Mouse (Mus musculus) limb, embryonic 10.5 days (tissue): ENCODE results near the gene Wnt7a. TPM values are rescaled to one million over a fixed set of nuclear protein-coding genes. Genes with fewer than 3 reads are reported as not detected.

Source experiments
- DNase-seq: peaks from one replicate; pipeline ENCODE4 v3.0.0-alpha.2; 2017; ENCODE audit warnings: low spot score
- H3K27ac ChIP-seq: fragments of 300-500 bp; sonication (generic); 2 replicates; pipeline ENCODE4 v1.5.1; 2016; ENCODE audit warnings: mild to moderate bottlenecking
- H3K27me3 ChIP-seq: fragments of 300-500 bp; sonication (generic); 2 replicates; pipeline ENCODE4 v1.6.1; 2016; ENCODE audit warnings: low read depth, mild to moderate bottlenecking; ENCODE audit not compliant: poor library complexity, severe bottlenecking
- H3K36me3 ChIP-seq: fragments of 300-500 bp; sonication (generic); 2 replicates; pipeline ENCODE4 v1.6.1; 2016; ENCODE audit warnings: mild to moderate bottlenecking, moderate library complexity
- H3K4me1 ChIP-seq: fragments of 300-500 bp; sonication (generic); 2 replicates; pipeline ENCODE4 v1.6.1; 2016
- H3K4me3 ChIP-seq: fragments of 300-500 bp; sonication (generic); 2 replicates; pipeline ENCODE4 v1.5.1; 2016; ENCODE audit warnings: mild to moderate bottlenecking, moderate library complexity
- H3K9me3 ChIP-seq: fragments of 300-500 bp; sonication (generic); replicated peaks from 2 replicates; pipeline ENCODE4 v1.6.1; 2016; ENCODE audit warnings: mild to moderate bottlenecking
- WGBS: fragments of 180-500 bp; shearing (Covaris S2); methylation state at CpG from one replicate; pipeline ENCODE4 v1.1.7; 2016; 5-methylcytosine and 5-hydroxymethylcytosine counted together
- polyA plus RNA-seq: library from polyadenylated mRNA; unstranded; fragments of >200 nt; fragmentation: Nextera tagmentation; extraction: Ambion mirVana; gene quantifications from 2 replicates; pipeline ENCODE4 v1.2.1, GENCODE M21; 2016

The Wnt7a gene
- polyA plus RNA-seq, result 5.0 and 8.4 TPM in 2 replicates

DNA sequence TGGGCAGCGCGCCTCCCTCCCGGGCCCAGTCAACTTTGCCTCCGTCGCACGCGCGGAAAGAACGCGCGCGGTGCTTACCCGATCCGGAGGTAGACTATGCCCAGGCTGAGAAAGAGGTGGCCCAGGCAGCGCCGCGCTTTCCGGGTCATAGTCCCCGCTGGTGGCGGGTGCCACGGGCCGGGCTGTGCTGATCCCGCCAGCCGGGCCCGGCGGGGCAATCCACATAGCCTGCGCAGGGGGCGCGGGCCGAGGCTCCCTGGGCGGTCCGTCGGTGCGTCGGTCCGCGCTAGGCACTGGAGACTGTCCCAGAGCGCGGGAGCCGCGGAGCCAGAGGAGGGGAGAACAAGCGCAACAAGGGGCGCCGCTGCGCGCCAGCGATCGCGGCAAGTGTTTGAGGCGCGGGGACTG is at the start of gene Wnt7a:
Gene Wnt7a, minus strand, starts transcription at position 403 of the 408 bp plus-strand sequence.
- Histone ChIP-seq H3K9me3 (no peaks in the 10 kb centered on the region), H3K27me3 (peaks cover 98% of the 10 kb centered on the region), H3K4me3 (peak within 1 kb of the TSS; percentile 58), H3K4me1 (peaks cover 27% of the 10 kb centered on the region), H3K36me3 (no peaks in the 10 kb centered on the region), H3K27ac (peak within 1 kb of the TSS; percentile 42; the same call in 1 of the 2 replicates)
- under 1% methylated on average over 51 of the region's 51 CpGs for WGBS
- DNase-seq, result peak; percentile 50

DNA sequence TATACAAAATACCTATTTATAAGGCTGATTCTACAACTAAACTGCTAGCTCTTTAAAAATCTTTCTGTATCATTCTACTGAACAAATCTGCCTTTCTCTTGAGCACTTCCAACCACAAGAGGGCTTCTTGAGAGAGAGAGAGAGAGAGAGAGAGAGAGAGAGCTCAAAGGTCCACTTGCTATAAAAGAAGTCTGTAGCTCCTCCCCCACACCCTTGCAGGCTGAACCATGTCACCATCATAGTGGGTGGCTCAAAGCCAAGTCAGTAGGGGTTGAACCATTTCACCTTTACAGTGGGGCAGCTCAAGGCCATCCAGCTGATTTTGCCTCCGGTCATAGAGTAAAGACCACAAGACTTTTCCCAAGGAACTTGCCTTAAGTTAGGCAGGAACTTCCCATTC is 48.3 kb upstream of the Wnt7a start:
- 97% methylated on average over 1 of the region's 1 CpGs for WGBS
- H3K4me1 ChIP-seq, result no peaks in the 10 kb centered on the region
- H3K36me3 ChIP-seq, result peaks cover 20% of the 10 kb centered on the region
- no peak overlapping the region for H3K4me3 ChIP-seq
- H3K27me3 ChIP-seq, result no peaks in the 10 kb centered on the region
- no peak for DNase-seq
- no peak overlapping the region for H3K27ac ChIP-seq
- no peaks in the 10 kb centered on the region for H3K9me3 ChIP-seq

DNA sequence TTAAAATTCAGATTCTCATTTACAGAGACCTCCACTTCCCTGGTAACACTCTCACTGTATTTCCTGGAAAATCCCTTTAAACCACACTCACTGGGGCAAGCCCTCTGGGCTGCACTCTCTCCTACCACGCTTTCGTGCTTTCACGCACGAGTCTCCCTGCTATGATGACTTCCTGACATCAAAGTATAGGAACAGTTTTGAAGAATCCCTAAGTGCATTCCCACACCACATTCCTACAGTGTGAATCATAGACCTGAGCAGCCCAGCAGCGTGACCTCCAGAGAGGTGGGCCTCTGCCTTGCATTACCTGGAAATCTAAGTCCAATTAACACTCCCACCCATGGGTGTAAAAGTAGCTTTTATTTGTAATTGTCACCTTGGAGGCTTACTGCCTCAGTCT is 43.4 kb upstream of the Wnt7a start:
- no peaks in the 10 kb centered on the region for H3K9me3 ChIP-seq
- no peak for DNase-seq
- no peaks in the 10 kb centered on the region for H3K27me3 ChIP-seq
- H3K4me1 ChIP-seq, result no peaks in the 10 kb centered on the region
- 50% methylated on average over 5 of the region's 5 CpGs for WGBS
- no peaks in the 10 kb centered on the region for H3K36me3 ChIP-seq
- H3K27ac ChIP-seq, result no peak overlapping the region
- H3K4me3 ChIP-seq, result no peak overlapping the region

DNA sequence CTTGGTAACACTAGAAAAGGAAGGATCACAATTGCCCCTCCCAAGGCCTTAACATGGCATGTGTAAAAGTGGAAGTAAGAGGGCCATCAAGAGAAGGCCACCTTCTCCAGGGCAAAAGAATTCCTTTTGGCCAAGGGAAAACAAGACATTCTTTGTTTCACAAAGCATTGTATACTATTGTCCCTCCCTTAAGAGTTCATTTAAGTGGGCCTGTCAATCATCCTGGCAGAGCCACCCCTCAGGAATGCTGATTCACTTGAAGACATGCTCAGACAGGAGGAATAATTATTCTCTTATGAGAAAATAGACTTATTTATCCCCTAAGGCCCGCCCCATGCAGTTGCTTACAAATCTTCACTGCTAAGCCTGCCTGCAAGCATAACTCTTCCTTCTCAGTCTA is 40.9 kb upstream of the Wnt7a start:
- Histone ChIP-seq H3K27me3 (no peaks in the 10 kb centered on the region), H3K27ac (no peak overlapping the region), H3K9me3 (no peaks in the 10 kb centered on the region), H3K36me3 (no peaks in the 10 kb centered on the region), H3K4me3 (no peak overlapping the region), H3K4me1 (no peaks in the 10 kb centered on the region)
- 66% methylated on average over 1 of the region's 1 CpGs for WGBS
- DNase-seq, result no peak

DNA sequence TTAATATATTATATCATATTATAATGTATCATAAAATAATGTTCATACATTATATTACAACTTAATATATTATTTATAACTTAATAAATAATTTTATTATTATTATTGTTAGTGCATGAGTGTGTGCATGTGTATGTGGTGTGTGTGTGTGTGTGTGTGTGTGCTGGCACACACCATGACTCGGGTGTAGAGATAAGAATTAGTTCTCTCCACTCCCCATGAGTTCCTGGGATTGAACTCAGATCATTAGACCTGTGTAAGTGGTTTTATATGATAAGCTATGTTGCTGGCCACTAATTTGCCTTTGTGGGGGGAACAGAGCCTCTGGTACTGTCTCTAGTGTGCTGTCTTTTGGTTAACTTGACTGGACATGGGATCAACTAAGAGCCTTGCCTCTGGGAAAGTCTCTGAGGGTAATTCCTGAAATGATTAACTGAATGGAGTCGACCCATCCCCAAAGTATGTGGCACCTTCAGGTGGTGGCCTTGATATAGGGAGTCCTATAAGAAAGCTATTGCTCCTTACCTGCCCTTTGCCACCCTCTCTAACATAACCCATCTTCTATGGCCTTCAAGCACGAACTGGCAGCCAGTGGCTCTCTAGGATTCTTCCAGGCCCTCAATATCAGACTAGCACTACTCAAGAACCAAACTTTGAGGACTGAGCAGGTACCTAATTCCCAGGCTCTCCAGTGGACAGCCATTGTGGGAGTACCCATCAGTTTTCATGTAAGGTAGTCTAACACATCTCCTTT is 38.5 kb upstream of the Wnt7a start:
- H3K27ac ChIP-seq, result no peak overlapping the region
- no peaks in the 10 kb centered on the region for H3K4me1 ChIP-seq
- H3K9me3 ChIP-seq, result no peaks in the 10 kb centered on the region
- DNase-seq, result no peak
- 67% methylated on average over 3 of the region's 3 CpGs for WGBS
- H3K36me3 ChIP-seq, result no peaks in the 10 kb centered on the region
- no peaks in the 10 kb centered on the region for H3K27me3 ChIP-seq
- H3K4me3 ChIP-seq, result no peak overlapping the region

DNA sequence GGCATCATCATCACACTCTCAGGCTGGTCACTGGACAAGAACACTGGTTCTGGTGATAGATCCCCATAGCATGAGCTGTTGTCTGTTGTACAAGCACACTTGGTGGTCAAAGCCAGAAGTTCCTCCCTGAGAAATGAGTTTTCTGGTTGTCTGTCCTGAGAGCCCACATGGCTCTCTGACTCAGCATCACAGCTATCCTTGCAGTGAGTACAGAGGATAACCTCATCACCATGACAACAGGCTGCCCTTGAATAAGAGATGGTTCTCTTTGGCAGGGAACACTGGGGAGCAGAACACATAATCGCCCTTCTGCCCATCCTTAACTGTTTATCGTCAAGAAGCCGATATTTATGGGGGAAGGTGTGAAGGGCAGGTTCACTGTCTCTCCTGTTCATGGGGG is 34.2 kb upstream of the Wnt7a start:
- Histone ChIP-seq H3K27me3 (no peaks in the 10 kb centered on the region), H3K36me3 (no peaks in the 10 kb centered on the region), H3K4me3 (no peak overlapping the region), H3K9me3 (no peaks in the 10 kb centered on the region), H3K4me1 (peaks cover 8% of the 10 kb centered on the region), H3K27ac (no peak overlapping the region)
- DNase-seq, result no peak
- WGBS, result 75% methylated on average over 3 of the region's 3 CpGs

DNA sequence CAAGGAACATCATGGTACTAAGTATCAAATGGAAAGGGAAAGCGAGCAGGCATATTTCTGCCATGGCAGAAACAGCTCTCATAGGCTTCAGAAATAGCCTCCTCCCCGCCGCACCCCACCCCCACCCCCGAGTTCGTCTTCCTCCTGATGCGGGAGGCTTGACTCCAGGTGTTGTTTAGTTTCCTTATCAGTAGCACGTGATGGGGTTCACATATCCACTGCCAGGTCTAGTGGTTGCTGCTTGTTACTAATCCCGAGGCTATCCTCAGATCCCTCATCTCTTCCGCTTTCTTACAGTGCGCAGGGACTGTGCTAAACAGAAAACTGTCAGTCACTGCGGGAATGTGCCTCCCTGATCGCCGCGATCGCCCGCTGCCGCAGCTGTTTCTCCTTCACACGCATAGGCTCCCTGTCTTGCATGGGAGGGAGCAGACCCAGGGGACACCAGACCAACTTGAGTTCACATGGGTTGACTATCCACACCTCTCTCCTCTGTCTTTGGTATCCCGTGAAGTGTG is 30.0 kb upstream of the Wnt7a start:
- H3K4me3 ChIP-seq, result peak overlapping the region; percentile 71
- no peaks in the 10 kb centered on the region for H3K36me3 ChIP-seq
- peak overlapping the region; percentile 80 for H3K27ac ChIP-seq
- H3K27me3 ChIP-seq, result peaks cover 17% of the 10 kb centered on the region; the same call in 1 of the 2 replicates
- DNase-seq, result no peak
- WGBS, result 5% methylated on average over 19 of the region's 19 CpGs
- peaks cover 8% of the 10 kb centered on the region for H3K4me1 ChIP-seq
- H3K9me3 ChIP-seq, result no peaks in the 10 kb centered on the region

DNA sequence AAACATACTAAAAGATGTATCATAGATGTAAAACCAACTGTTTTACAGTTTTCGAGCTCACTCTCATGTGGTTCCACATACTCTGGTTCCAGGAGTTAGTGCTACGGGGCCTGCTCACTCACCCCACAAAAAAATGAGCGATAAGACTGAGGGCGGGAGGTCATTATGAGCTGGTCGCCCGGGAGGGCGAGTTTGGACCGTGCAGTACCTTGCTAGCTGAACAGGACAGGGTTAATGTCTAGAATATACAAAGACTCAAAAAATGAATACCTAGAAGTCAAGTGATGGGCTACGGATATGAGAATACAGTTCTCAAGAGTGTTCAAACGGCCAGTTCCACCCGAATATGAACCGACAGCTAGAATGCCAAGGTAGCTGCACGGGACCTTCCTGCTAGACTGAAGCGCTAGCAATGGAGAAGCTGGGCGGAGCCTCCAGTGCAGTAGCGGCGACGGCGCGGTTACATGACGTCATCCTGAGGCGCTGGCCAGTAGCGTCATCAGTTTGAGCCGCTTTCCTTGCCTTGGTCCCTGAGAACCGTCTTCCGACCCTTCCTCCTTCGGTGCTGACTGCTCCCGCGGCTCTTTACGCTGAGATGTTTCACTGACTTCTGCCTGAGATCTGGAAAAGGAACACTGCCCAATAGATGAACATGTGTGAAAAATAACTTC is 29.4 kb upstream of the Wnt7a start:
- 2% methylated on average over 30 of the region's 30 CpGs for WGBS
- Histone ChIP-seq H3K27ac (peak overlapping the region; percentile 80), H3K27me3 (peaks cover 17% of the 10 kb centered on the region; the same call in 1 of the 2 replicates), H3K9me3 (no peaks in the 10 kb centered on the region), H3K36me3 (no peaks in the 10 kb centered on the region), H3K4me3 (peak overlapping the region; percentile 71), H3K4me1 (peaks cover 8% of the 10 kb centered on the region)
- peak; percentile 96 for DNase-seq

DNA sequence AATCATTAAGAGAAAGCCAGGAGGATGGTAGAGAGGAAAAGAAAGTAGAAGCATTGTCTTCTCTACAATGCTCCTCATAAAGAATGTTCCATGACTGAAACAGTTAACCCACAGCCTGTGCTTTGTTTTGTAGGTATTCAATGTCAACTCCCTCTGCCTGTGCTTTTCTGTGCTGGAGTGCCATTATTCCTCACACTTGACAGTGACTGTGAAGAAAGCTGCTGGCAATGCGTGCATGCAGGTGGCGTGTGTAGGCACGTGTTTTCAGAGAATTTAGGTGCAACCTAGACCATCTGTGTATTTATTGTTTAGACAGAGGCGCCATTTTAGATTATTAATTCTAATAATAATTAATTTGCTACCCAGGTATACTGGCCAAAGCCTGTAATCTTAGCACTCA is 13.0 kb upstream of the Wnt7a start:
- DNase-seq, result no peak
- H3K4me1 ChIP-seq, result no peaks in the 10 kb centered on the region
- no peak overlapping the region for H3K4me3 ChIP-seq
- H3K36me3 ChIP-seq, result no peaks in the 10 kb centered on the region
- 62% methylated on average over 4 of the region's 4 CpGs for WGBS
- H3K27ac ChIP-seq, result no peak overlapping the region
- no peaks in the 10 kb centered on the region for H3K9me3 ChIP-seq
- H3K27me3 ChIP-seq, result peaks cover 14% of the 10 kb centered on the region

DNA sequence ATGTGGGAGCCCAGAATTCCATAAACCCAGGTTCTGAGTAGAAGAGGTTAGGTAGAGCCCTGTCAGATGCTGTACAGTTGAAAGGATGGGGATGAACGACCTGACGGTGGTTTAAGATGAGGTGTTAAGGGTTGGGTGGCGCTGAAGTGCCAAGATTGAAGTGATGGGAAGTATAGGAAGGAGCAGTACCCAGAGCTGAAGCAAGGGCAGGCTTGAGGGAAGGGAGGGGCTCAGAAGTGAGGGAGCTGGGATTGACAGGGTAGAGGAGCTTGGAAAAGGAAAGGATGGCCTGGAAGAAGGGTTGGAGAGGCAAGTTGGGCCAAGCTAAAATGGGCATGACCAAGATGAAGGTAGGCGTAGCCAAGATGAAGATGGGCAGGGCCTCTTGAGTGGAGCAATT is 10.5 kb upstream of the Wnt7a start:
- no peaks in the 10 kb centered on the region for H3K9me3 ChIP-seq
- H3K27ac ChIP-seq, result no peak overlapping the region
- no peaks in the 10 kb centered on the region for H3K4me1 ChIP-seq
- H3K27me3 ChIP-seq, result peaks cover 35% of the 10 kb centered on the region
- 80% methylated on average over 4 of the region's 4 CpGs for WGBS
- H3K4me3 ChIP-seq, result no peak overlapping the region
- no peak for DNase-seq
- no peaks in the 10 kb centered on the region for H3K36me3 ChIP-seq

DNA sequence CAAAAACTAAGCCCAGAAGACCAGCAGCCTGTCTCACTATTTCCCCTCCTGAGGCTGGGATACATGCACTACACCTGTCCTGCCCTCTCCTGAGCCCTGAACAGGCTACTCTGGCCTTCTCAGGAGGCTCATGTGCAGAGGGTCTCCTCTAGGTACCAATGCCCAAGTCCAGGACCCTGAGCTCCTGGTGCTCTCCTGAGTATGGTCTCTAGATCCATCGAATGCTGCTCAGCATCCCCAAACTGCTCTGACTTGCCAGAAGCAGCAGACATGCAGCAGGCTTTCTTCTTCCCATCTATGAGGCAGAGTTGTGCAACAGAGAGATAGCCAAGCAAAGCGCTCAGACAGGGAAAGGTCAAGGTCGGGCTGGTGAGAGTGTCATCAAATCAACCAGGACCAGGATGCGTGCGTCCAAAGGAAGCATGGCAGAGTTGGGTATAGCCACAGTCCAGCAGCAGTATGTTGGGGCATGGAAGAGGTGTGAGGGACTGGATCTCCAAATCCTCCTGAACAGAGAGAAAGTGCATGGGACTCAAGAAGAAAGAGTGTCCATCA is 6.2 kb upstream of the Wnt7a start:
- Histone ChIP-seq H3K4me3 (no peak overlapping the region), H3K9me3 (no peaks in the 10 kb centered on the region), H3K27ac (no peak overlapping the region), H3K36me3 (no peaks in the 10 kb centered on the region), H3K4me1 (no peaks in the 10 kb centered on the region), H3K27me3 (peaks cover 76% of the 10 kb centered on the region)
- DNase-seq, result no peak
- WGBS, result 81% methylated on average over 5 of the region's 5 CpGs

DNA sequence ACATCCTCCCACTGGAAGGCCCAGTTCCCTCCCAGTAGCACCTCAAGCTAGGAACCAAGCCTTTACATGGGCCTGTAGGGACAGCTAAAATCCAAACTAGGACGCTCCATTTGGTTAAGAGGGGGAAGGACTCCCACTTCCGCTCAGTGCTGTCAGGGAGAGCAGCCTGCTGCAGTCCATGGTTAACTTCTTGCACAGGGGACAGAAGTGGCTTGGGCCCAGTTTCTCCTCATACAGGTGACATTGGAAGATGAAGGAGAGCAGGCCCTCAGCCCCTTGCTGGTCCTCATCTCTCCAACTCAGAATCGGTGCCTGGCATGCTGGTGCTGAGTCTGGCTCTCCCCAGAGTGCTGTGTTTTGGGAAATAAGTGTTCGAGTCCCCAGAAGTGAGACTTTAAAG is 5.0 kb upstream of the Wnt7a start:
- Histone ChIP-seq H3K36me3 (no peaks in the 10 kb centered on the region), H3K27me3 (peaks cover 79% of the 10 kb centered on the region), H3K9me3 (no peaks in the 10 kb centered on the region), H3K27ac (no peak overlapping the region), H3K4me3 (no peak overlapping the region), H3K4me1 (peaks cover 5% of the 10 kb centered on the region)
- no peak for DNase-seq
- 73% methylated on average over 4 of the region's 4 CpGs for WGBS

DNA sequence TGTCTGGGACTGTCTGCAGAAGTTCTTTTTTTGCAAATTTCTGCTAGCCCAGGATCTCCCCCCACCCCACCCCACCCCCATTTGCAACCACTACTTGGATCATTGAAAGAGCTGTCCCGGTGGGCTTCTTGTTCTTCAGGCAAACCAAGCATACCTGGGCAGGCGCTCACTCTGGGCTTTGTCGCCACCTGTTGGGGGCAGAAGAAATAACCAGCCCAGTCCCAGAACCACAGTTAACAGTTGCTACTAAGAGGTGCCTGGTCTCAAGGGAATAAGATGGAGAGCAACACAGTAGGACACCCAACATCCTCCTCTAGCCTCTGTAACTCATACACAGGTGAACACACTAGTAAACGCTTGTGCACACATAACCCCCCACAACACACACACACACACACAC is 3.7 kb upstream of the Wnt7a start:
- WGBS, result 1% methylated on average over 4 of the region's 4 CpGs
- Histone ChIP-seq H3K4me1 (peaks cover 18% of the 10 kb centered on the region), H3K36me3 (no peaks in the 10 kb centered on the region), H3K9me3 (no peaks in the 10 kb centered on the region), H3K27ac (no peak overlapping the region), H3K4me3 (no peak overlapping the region), H3K27me3 (peaks cover 87% of the 10 kb centered on the region)
- DNase-seq, result peak; percentile 73
